Mouse (Mus musculus): ENCODE measurements around the gene Bglap2. TPM values are rescaled to one million over a fixed set of nuclear protein-coding genes. Genes with fewer than 3 reads are reported as not detected.

Gene Bglap2
- total RNA-seq, 2 experiments from 2014 or later, result not detected

GRCm38 (mm10) chr3:88339006-88339405 lies 39.5 kb downstream of the Bglap2 start:
- no peak for DNase-seq

- no peak for DNase-seq
These were observed 40.2 kb downstream of the Bglap2 start for GRCm38 (mm10) chr3:88338316-88338715.

DNA sequence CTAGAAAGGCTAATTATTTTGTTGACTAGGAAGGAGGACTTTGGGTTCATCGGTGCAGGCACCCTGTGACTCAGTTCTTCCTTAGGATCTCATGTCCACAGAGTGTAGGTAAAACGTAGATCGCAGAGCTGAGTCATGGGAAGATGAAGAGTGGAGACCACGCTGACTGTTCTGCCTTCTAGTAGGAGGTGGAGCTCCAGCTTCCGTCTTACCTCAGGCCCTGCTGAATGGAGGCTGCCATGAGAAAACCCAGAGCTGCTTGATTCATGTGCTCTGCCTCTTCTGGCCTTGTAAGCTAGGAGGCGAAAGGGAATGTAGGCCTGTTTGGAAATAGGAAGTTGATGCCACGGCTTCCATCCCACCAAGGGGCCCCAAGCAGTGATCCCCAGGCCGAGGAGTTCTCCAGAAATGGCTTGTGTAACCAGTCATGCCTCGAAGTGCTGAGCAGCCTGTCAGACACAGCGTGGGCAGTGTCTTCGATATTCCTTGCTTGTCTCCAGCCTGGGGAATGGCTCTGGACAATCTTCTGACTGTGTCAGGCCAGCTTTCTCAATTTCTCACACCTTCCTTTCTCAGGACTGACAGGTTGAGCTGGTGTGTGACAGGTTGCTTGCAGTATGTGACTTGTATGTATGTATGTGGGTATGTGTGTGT lies 41.0 kb downstream of the Bglap2 start:
- no peak for DNase-seq

DNA sequence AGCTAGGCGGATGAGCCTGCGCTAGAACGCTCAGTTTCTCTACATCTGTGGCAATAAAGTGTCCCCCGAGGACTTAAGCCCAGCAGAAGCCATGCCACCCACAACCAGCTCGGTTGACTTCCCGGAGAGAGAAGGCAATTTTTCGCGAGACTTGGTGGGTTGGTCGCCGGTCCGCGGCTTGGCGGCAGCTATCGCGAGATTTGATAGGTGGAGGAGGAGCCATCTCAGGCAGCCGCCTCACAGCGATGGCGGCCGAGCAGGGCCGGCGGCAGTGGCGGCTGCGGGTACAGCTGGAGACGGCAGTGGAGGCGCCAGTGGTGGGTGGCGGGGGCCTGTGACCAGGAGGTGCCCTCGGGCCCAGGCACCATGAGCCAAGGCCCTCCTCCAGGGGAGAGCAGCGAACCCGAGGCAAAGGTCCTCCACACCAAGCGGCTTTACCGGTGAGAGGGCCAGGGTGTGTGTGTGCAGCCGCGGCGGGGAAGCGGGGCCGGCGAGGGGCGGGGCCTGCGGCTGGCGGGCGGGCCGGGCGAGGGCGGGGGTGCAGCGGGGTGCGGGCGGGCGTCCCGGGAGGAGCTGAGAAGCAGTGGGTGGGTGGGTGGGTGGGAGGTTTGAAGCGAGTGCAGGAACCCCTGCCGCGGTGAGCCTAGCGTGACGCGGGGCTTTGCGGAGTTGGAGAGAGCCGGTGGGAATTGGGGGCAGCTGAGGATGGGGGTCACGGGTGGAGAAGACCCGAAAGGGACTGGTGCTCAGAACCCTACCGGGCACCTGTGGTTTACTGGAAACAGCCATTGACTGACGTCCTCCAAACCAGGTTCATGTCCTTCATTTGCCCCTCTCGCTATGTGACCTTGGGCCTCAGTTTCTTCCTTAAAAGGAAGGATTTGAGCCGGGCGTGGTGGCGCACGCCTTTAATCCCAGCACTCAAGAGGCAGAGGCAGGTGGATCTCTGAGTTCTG lies 42.2 kb downstream of the Bglap2 start, which contains the start of the genes Tmem79 and Smg5:
Gene Tmem79 (minus strand): TSS at position 91 of the 956 bp plus-strand sequence.
Gene Smg5 (plus strand): TSS at position 203 of the 956 bp plus-strand sequence.
- peak; percentile 98 for DNase-seq

GRCm38 (mm10) chr3:88335436-88336053 lies 43.0 kb downstream of the Bglap2 start:
- peak in 1 of 2 experiments; percentile 58 for DNase-seq

DNA sequence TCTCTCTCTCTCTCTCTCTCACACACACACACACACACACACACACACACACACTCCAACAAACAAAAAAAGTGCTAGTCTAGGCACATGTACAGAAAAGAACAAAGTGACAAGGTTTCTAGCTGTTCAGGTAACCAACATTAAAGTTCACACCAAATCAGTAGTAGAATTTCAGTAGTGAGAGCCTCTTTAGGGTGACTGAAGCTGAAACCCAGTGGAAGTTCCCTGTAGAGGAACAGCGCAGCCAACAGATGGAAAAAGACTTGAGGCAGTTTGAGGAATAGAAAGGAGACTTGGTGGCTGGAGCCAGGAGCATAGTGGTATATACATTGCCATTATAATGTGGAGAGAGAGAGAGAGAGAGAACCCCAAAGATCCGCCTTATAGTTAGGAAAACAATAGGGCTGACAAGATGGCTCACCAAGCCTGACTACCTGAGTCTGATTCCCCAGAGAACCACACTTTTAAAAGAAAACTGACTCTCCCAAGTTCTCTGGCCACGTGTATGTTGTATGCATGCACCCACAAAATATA lies 43.5 kb downstream of the Bglap2 start:
- no peak for DNase-seq

DNA sequence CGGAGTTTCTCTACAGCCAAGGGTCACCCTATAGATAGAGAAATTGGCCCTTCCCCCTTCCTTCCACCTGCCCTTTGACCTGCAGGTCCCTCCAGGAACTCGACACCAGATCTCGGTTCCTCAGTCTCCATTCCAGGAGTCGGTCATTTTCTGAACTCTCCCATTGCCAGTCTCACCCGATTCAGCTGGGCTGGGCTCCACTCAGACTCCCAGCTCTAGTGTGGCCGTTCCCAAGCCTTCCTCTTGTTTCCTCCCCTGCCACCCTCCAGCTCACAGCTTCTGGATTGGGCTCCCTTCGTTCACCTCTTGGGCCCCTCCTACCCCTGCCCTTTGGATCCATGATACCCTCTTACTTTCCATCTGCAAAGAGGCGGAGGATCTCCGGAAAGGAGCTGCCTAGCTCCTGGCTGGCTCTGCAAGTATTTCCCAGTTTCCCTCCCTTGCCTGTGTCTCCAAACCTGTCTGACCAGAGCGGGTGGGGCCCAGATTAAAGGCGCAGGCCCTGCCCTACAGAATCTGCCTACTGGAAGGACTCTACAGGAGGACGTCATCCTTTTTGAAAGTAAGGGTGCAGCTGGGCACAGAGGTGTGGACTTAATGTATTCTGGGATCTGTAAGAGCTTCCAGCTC lies 44.4 kb downstream of the Bglap2 start:
- DNase-seq, result no peak

GRCm38 (mm10) chr3:88331282-88331681 lies 47.2 kb downstream of the Bglap2 start:
- DNase-seq, result peak; percentile 35 to 59

GRCm38 (mm10) chr3:88328956-88329355 lies 49.5 kb downstream of the Bglap2 start:
- no peak for DNase-seq

Other genes with a start within 250 kb of the Bglap2 start
- 100 to 1,000 TPM; 120 TPM for gene Mef2d, start 236.3 kb downstream of the Bglap2 start, total RNA-seq (2021)
- under 1 TPM in 1 of 2 experiments, not detected in 1; 0.64 TPM for gene Rhbg, start 124.0 kb downstream of the Bglap2 start, total RNA-seq (2021)
- gene Gm38392, start 91.5 kb downstream of the Bglap2 start, total RNA-seq (2021), result under 1 TPM; 0.30 to 0.33 TPM
- 1 to 10 TPM; 6.7 to 7.3 TPM for gene Tsacc, start 81.7 kb downstream of the Bglap2 start, total RNA-seq (2021)
- 100 to 1,000 TPM; 184 to 197 TPM for gene Cct3, start 81.6 kb downstream of the Bglap2 start, total RNA-seq (2021)
- gene Glmp, start 53.7 kb downstream of the Bglap2 start, total RNA-seq (2021), result 10 to 100 TPM; 67.8 to 84.2 TPM
- 1 to 10 TPM; 1.4 to 4.3 TPM for gene Tmem79, start 42.6 kb downstream of the Bglap2 start, total RNA-seq (2021)
- gene Smg5, start 42.4 kb downstream of the Bglap2 start, total RNA-seq (2021), result 10 to 100 TPM; 48.3 to 55.9 TPM
- gene Paqr6, start 14.1 kb downstream of the Bglap2 start, total RNA-seq (2021), result under 1 TPM; 0.60 to 0.67 TPM
- gene Bglap3, start 6.0 kb downstream of the Bglap2 start, total RNA-seq (2021), result not detected
- not detected for gene Bglap, start 5.8 kb upstream of the Bglap2 start, total RNA-seq (2021)
- gene Pmf1, start 31.6 kb upstream of the Bglap2 start, total RNA-seq (2021), result 10 to 100 TPM; 16.8 to 18.3 TPM
- 10 to 100 TPM; 12.3 to 14.2 TPM for gene Slc25a44, start 46.4 kb upstream of the Bglap2 start, total RNA-seq (2021)
- gene Sema4a, start 82.5 kb upstream of the Bglap2 start, total RNA-seq (2021), result 1 to 10 TPM; 4.4 to 5.9 TPM
- gene Lmna, start 131.3 kb upstream of the Bglap2 start, total RNA-seq (2021), result 100 to 1,000 TPM; 113 to 129 TPM
- under 1 TPM; 0.26 to 0.35 TPM for gene Mex3a, start 153.7 kb upstream of the Bglap2 start, total RNA-seq (2021)
- gene Rab25, start 169.6 kb upstream of the Bglap2 start, total RNA-seq (2021), result under 1 TPM in 1 of 2 experiments, not detected in 1; 0.26 TPM
- gene Lamtor2, start 174.4 kb upstream of the Bglap2 start, total RNA-seq (2021), result 100 to 1,000 TPM; 102 to 104 TPM
- gene Ubqln4, start 175.1 kb upstream of the Bglap2 start, total RNA-seq (2021), result 10 to 100 TPM; 72.4 to 78.7 TPM
- gene Ssr2, start 197.2 kb upstream of the Bglap2 start, total RNA-seq (2021), result 10 to 100 TPM; 60.8 to 65.5 TPM
- 10 to 100 TPM; 32.3 to 32.9 TPM for gene Arhgef2, start 227.3 kb upstream of the Bglap2 start, total RNA-seq (2021)